Mouse (Mus musculus): ENCODE measurements around the gene Ntn1.
A peak's percentile ranks its signal among the peaks of the same experiment; 100 is the strongest.

Ntn1 gene

DNA sequence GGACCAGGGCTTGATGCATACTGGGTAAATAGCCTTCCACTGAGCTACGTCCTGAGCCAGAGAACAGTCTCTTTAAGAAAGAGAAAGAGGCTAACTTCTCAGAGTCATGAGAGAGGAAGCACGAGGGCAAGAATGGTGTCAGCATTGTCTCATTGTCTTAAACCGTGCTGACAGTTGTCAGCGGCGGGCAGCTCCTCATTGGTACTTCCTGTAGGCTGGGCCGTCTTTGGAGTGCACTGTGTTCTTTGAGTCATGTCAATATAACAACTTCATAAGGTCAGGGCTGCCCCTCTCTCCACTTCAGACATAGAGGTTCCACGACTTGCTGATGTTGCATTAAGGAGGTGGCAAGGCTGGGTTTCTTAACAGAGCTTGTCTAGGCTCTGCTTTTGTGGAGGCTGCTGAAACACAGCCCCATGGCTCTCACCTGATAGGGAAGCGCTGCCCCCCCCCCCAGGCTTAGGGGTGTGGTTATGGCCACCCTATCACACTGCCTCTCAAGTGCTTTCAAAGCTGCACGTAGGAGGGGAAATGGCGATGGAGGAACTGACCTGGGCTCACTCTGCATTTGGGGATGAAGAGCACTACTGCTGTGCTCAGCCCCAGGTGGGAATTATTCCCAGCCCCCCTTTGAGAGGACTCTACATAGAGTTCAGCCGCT is 6.8 kb upstream of the Ntn1 start:
- no peak for DNase-seq (ENCODE audit: inconsistent age in 2 of 2, low spot score in 1 of 2)

DNA sequence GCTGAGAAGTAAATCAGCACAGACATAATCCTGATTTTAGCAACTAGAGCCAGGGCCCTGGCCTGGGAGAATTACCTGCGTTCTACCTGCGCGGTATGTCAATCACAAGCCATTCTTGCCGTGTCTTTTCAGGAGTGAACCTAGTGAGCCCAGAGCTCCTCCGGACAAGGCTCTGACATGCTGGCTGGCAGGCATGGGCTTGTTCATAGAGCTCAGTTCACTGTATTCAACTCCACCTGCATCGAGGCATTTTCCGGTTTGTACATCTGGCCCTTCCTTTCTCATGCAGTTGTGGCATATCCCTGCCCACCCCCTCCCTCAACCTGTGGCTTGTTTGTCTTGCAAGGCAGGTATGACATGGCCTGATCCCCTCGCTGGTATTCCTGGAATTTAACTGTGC is 5.0 kb upstream of the Ntn1 start:
- no peak for DNase-seq (ENCODE audit: inconsistent age in 2 of 2, low spot score in 1 of 2)

- DNase-seq (ENCODE audit: inconsistent age in 2 of 2, low spot score in 1 of 2), result peak in 1 of 2 experiments; percentile 61
These were observed 3.6 kb upstream of the Ntn1 start for GRCm38 (mm10) chr11:68404185-68404584.

DNA sequence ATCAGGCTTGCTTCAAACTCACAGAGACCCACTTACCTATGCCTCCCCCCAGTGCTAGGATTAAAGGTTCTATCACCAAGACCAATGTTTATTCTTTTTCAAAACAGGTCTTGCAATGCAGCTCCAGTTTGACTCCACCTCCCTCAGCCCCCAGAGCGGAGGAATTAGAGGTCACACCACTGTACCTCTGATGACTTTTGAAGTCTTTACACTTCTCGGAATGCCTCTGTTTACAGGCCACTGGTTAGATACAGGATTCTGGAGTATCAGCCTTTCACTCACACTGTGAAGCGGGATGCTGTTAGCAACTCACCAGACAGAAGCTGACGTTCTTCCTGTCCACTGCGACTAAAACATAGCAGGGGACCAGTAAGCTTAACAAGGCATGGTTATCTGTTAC is 805 bp upstream of the Ntn1 start:
- no peak for DNase-seq (ENCODE audit: inconsistent age in 2 of 2, low spot score in 1 of 2)

GRCm38 (mm10) chr11:68400021-68400671 is 477 bp downstream of the Ntn1 start:
- peak; percentile 13 to 73 for DNase-seq (ENCODE audit: inconsistent age in 2 of 2, low spot score in 1 of 2)

- peak in 1 of 2 experiments; percentile 46 for DNase-seq (ENCODE audit: inconsistent age in 2 of 2, low spot score in 1 of 2)
These were observed 1.0 kb downstream of the Ntn1 start for GRCm38 (mm10) chr11:68399548-68400020.

DNA sequence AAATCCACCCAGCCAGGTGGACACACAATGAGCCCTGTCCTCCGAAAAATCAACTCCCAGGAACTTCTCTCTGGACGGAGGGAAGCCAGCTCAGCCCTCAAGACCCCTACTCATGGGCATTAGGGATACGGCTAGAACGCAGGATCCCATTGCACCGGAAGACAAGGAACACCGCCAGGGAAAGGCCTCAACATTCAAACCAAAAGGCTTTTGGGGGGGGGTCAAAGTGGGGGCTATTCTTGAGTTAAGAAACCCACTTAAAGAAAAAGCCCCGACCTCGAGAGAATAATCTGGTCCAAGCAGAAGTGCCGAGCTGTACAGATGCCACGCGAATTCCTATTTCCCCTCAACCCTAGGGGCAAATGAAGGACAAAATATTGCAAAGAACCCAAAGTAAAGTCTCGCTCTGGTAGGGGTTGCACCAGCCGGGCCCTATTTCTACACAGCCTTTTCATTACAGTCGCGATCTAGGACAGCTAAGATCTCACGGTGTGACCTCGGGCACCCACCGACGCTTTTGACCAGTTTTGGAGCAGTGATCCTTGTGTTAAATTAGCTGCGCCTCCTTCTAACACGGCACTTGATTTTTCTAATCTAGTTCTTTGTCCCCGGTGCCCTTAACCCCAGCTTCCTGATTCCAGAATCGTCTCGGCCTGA is 1.6 kb downstream of the Ntn1 start:
- DNase-seq (ENCODE audit: inconsistent age in 2 of 2, low spot score in 1 of 2), result no peak

- no peak for DNase-seq (ENCODE audit: inconsistent age in 2 of 2, low spot score in 1 of 2)
These were observed 5.1 kb downstream of the Ntn1 start for GRCm38 (mm10) chr11:68395546-68395945.

GRCm38 (mm10) chr11:68394749-68395148 is 5.9 kb downstream of the Ntn1 start:
- no peak for DNase-seq (ENCODE audit: inconsistent age in 2 of 2, low spot score in 1 of 2)

DNA sequence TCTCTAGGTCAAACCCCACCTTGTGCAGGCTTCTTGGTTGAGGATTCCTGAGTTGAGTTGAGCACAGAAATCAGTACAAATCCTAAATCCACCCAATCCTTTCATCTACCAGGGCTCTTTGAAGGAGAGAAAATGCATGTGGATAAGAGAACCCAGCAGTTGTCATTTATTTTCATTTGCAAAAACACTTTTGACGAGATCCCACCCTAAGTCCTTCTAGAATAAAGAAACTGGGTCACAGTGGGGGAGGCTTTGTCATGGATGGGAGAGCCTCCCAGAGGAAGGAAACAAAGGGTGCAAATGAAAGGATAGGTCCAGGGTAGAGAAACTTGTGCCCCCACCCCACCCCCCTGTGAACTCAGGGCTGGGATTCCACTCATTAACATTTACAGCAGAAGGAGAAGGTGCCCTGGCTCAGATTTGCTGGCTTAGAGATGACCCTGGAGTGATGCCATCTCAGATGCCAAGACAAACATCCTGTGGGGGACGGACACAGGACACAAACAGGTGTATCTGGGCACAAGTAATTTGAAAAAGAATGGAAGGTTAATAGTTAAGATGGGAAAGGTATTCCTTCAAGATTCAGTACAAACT is 6.6 kb downstream of the Ntn1 start:
- no peak for DNase-seq (ENCODE audit: inconsistent age in 2 of 2, low spot score in 1 of 2)

DNA sequence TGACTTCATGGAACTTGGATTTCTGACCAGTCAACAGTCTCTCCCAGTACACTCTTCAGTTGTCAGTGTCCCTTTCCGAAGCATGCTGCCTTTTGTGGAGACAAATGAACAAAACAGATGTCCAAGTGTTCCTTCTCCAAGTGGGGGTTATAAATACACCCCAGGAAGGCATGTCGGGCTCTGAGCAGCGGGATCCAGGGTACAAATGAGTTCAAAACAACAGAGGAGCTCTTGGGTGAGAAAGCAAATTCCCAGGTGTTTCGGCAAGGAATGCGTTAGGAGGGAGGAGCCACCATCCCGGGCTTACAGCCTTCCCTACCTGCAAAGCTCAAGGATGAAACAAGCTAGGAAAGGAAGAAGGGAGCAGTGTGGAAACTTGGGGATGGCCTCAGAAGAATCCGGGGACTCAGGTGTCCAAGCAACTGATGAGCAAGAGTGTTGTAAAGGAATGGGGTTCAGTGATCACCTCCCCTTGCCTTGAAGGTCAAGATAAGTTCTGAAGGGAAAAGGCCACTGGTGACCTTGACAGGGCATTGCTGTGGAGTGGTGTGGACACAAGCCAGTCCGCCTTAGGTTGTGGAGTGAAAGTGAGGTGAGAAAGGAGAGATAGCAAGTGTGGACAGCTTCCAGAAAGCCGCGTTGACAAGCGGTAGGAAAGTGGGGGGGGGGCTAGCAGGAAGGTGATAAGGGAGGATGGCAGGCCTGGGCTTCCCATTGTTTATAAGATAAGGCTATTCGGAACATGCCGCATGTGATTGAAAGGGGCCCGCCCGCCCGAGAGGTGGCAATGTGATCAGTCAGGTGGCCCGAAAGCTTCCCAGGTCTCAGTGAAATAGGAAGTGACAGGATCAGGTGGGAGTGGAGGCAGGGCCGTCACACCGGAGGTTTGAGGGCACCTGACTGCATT is 10.0 kb downstream of the Ntn1 start:
- DNase-seq (ENCODE audit: inconsistent age in 2 of 2, low spot score in 1 of 2), result no peak

DNA sequence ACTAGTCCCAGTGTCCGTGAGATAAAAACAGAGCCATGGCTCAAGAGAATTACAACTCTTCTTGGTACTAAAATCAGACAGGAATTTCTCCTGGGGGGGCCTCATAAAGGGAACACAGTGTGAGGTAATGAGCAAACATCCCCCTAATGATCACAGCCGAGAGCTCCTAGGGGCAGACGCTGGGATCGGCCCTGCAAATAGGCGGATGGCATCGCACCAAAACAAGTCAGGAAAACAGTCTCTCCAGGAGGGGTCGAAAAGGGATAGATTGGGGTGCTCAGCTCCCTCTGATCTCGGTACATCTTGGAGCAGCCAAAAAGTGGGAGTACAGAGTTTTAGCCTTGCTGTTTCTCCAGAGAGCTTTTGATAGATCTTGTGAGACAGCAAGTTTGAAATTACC is 11.0 kb downstream of the Ntn1 start:
- DNase-seq (ENCODE audit: inconsistent age in 2 of 2, low spot score in 1 of 2), result no peak

DNA sequence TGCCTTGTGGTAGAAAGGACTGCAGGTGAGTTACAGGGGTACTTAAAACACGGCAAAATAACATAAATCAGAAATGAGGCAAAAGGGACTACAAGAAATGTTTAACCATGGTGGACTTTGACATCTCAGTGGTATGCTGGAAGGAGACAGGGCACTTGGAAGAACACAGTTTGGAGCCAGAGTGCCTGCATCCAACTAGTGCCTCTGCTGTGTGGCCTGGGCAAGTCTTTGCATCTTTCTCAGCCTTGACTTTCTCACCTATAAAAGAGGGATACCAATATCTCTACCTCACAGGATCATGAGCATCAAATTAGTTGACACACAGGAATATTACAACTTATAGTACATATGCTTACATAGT is 12.0 kb downstream of the Ntn1 start:
- DNase-seq (ENCODE audit: inconsistent age in 2 of 2, low spot score in 1 of 2), result no peak

DNA sequence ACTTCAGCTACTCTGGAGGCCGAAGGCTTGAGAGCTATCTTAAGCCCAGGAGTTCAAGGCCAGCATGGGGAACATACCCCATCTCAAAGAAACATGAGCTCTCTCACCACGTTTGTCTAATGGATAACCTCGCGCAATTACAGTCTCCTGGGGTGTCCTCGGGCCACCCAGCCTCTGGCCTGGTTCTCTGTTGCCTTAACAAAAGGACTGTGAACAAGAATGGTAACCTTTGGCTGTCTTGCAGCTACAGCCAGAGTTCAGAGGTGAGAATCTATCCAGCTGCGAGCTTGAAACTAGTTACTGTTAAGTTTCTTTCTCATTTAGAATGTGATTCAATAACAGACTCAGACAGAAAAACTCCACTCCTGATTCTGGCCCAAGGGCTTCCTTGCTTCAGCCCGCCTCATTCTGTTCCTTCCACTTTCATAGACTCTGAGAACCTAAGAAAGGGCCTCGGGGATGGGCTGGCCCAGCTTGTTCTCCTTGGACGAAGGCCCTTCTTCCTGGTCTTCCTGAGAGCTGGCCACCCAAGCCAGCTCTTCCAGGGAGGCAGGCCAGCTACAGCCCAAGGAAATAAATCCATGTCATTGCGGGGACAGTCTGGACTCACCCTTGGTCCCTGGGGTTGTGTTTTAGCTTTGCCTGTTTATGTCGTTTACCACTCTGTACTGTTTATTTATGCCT is 12.5 kb downstream of the Ntn1 start:
- DNase-seq (ENCODE audit: inconsistent age in 2 of 2, low spot score in 1 of 2), result peak in 1 of 2 experiments; percentile 20

DNA sequence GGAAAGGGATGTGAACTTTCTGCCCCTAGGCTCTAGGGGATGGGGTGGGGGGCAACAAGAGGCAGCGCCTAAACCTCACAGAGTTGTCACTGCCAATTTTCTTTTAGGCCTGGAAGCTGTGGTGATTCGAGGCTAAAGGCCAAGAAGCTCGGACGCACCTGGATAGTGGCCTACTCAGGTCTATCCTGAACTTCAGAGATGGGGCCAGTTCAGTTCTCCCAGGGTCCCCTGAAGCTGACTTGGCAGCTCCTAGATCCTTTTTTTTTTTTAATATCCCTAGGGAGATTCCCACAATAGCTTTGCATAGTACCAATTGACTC is 13.2 kb downstream of the Ntn1 start:
- DNase-seq (ENCODE audit: inconsistent age in 2 of 2, low spot score in 1 of 2), result no peak

DNA sequence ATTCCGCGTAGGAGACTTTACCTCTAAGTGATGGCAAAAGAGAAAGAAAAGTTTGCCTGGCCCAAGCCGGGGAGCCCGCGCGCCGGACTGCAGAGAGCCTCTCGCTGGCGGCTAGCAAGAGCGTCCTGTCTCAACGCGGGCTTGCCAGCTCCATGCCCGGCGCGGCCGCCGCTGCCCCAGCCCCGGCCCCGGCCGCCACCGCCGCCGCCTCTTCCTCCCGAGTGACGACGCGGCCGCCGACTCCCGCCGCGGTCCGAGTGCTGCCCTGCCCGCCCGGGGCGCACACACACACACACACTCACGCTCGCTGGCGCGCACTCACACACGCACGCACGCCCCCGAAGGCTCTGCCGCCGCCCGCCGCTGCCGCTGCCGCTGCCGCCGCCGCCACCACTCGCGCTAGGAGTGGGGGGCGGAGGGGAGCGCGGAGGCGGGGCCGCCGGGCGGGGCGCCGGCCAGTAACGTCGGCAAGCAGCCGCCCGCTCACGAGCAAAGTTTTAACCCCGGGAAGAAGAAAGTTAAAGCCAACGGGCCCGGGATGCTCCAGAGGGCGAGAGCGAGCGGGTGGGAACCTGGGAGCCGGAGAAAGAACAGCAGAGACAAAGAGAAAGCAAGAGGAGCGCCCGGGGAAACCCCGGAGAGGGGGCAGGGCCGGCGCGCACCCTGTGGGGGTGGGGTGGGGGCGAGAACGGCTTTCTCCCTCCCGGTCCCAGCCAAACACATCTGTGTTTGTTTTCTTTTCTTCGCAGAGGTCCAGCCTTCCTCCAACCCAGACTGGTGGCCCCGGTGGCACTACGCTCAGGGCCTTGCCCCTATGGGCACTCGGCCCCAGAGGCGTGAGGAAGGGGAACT is 13.8 kb downstream of the Ntn1 start:
- peak; percentile 41 to 81 for DNase-seq (ENCODE audit: inconsistent age in 2 of 2, low spot score in 1 of 2)

- peak; percentile 18 to 60 for DNase-seq (ENCODE audit: inconsistent age in 2 of 2, low spot score in 1 of 2)
These were observed 14.6 kb downstream of the Ntn1 start for GRCm38 (mm10) chr11:68385921-68386588.

GRCm38 (mm10) chr11:68385021-68385821 is 15.4 kb downstream of the Ntn1 start:
- DNase-seq (ENCODE audit: inconsistent age in 2 of 2, low spot score in 1 of 2), result peak; percentile 23 to 68
